Mouse (Mus musculus): Measurements from ENCODE around the gene Rspo1.

Rspo1 gene

DNA sequence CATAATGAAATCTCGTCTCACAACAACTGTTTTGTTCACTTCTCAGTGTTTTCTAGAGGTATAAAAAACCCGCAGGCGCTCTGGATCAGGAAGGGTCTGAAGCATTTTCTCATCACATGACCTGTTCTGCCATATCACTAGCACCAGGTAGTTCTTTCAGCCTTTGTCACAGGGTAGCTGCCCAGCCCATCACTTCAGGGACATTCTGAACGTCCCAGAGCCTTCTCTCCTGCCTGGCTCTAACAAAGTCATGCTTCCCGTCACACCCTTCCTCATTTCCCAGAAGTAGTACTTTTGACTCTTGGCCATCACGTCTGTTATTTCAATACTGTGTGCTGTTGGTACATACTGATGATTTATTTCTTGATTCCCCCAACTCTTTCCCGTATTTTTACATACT lies 58.2 kb downstream of the Rspo1 start:
- DNase-seq: no peak

- DNase-seq: no peak
Observed at GRCm38 (mm10) chr4:125055385-125055784, 69.2 kb downstream of the Rspo1 start.

- no peak for DNase-seq
Observed at GRCm38 (mm10) chr4:125056476-125056875, 70.2 kb downstream of the Rspo1 start.

GRCm38 (mm10) chr4:125057273-125057672 lies 71.0 kb downstream of the Rspo1 start:
- no peak for DNase-seq

GRCm38 (mm10) chr4:125058033-125058432 lies 71.8 kb downstream of the Rspo1 start:
- no peak for DNase-seq

Measured in cerebellum, adult 18-20 months (tissue).